Mouse (Mus musculus): ENCODE measurements around the gene Arhgef7. TPM values are rescaled to one million over a fixed set of nuclear protein-coding genes. Genes with fewer than 3 reads are reported as not detected.

The Arhgef7 gene
- polyA plus RNA-seq, 1 experiment from 2014 or later: 37.3 TPM

DNA sequence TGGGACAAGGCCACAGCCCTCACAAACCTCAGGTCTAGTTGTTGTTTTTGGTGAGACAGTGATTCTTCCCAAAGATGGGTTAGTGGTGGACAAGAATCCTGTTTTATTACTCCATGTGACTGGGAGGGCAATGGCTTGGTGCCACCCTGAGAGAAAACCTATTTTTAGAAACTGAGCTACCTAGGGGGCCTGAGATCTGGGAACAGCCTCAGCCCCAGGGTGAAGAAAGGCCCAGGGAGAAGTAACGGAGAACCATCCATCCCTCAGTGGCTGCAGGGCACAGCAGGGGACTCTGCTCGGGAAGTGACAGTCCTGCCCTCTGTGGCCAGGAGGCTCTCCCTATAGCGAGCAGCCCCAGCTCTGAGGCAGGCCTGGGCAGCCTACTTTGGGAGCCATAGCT lies 19.8 kb upstream of the Arhgef7 start:
- H3K4me3 ChIP-seq (ENCODE audit: low read length): no peak overlapping the region
- H3K27me3 ChIP-seq (ENCODE audit: control insufficient read depth, insufficient read depth, low read length): no peaks in the 10 kb centered on the region
- WGBS: 32% methylated on average over 3 of the region's 3 CpGs
- H3K9me3 ChIP-seq (ENCODE audit: control insufficient read depth, low read length): no peaks in the 10 kb centered on the region
- no peaks in the 10 kb centered on the region for H3K4me1 ChIP-seq (ENCODE audit: control insufficient read depth, insufficient read depth, low read length)
- H3K36me3 ChIP-seq (ENCODE audit: control insufficient read depth, insufficient read depth, low read length): no peaks in the 10 kb centered on the region
- ATAC-seq (ENCODE audit: low FRiP score, low TSS enrichment): no peak
- no peak overlapping the region for H3K4me2 ChIP-seq (replicated peaks; ENCODE audit: low read depth, low read length)
- H3K9ac ChIP-seq (ENCODE audit: low read depth, low read length): no peak overlapping the region
- no peak overlapping the region for H3K27ac ChIP-seq (ENCODE audit: low read depth, low read length)

DNA sequence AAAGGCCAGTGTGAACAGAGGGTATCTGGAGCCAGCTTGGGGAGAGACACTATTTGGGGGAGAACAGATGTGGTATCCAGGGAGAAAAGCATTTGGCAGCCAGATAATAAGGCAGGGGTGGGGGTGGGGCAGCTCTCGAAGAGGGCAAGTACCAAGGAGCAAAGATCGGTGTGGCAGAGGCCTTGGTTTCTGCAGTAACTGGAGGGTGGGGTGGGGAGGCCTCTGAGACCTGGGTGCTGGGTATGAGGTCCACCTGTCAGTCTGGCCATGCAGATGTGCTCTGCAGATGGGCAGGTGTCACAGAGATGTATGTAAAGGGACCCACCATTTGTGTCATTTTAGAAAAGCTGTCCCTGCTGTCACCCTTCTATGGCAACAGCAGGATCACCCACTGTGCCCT lies 18.7 kb upstream of the Arhgef7 start:
- Histone ChIP-seq H3K36me3 (ENCODE audit: control insufficient read depth, insufficient read depth, low read length) (no peaks in the 10 kb centered on the region), H3K4me3 (ENCODE audit: low read length) (no peak overlapping the region), H3K4me2 (replicated peaks; ENCODE audit: low read depth, low read length) (no peak overlapping the region), H3K4me1 (ENCODE audit: control insufficient read depth, insufficient read depth, low read length) (no peaks in the 10 kb centered on the region), H3K9ac (ENCODE audit: low read depth, low read length) (no peak overlapping the region), H3K9me3 (ENCODE audit: control insufficient read depth, low read length) (no peaks in the 10 kb centered on the region), H3K27me3 (ENCODE audit: control insufficient read depth, insufficient read depth, low read length) (no peaks in the 10 kb centered on the region), H3K27ac (ENCODE audit: low read depth, low read length) (no peak overlapping the region)
- ATAC-seq (ENCODE audit: low FRiP score, low TSS enrichment): no peak
- 59% methylated on average over 2 of the region's 2 CpGs for WGBS

DNA sequence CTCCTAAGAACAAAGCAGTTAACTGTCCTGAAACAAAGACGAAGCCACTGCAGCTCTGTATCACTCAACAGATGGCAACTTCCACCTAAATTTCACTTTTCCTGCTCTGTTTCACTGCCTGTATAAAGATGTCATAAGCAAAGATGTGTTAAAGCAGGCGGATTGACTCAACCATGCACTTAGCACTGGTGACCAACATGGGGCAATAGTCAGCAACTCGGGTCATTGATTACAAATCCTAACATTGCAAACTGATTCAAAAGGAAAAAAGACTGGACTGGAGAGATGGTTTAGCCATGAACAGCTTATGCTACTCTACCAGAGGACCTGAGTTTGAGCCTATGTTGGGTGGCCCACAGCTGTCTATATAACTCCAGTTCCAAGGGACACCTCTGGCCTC lies 18.0 kb upstream of the Arhgef7 start:
- Histone ChIP-seq H3K9ac (ENCODE audit: low read depth, low read length) (no peak overlapping the region), H3K36me3 (ENCODE audit: control insufficient read depth, insufficient read depth, low read length) (no peaks in the 10 kb centered on the region), H3K27me3 (ENCODE audit: control insufficient read depth, insufficient read depth, low read length) (no peaks in the 10 kb centered on the region), H3K9me3 (ENCODE audit: control insufficient read depth, low read length) (no peaks in the 10 kb centered on the region), H3K4me1 (ENCODE audit: control insufficient read depth, insufficient read depth, low read length) (no peaks in the 10 kb centered on the region), H3K27ac (ENCODE audit: low read depth, low read length) (no peak overlapping the region), H3K4me3 (ENCODE audit: low read length) (no peak overlapping the region), H3K4me2 (replicated peaks; ENCODE audit: low read depth, low read length) (no peak overlapping the region)
- 89% methylated on average over 3 of the region's 3 CpGs for WGBS
- no peak for ATAC-seq (ENCODE audit: low FRiP score, low TSS enrichment)

DNA sequence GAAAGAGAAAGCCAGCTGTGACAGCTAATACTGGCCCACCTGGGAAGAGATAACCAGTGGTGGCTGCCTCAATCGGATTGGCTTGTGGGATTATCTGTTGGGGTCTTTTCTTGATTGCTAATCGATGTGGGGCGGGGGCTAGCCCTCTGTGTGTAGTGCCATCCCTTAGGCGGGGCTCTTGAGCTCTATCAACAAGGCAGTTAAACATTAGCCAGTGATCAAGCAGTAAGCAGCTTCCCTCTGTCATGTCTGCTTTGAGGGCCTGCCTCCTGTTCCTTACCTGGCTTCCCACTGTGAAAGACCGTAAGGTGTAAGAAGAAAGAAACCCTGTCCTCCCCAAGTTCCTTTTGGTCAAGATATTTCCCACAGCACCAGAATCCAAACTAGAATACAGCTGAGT lies 17.1 kb upstream of the Arhgef7 start:
- Histone ChIP-seq H3K27ac (ENCODE audit: low read depth, low read length) (no peak overlapping the region), H3K9ac (ENCODE audit: low read depth, low read length) (no peak overlapping the region), H3K4me3 (ENCODE audit: low read length) (no peak overlapping the region), H3K4me2 (replicated peaks; ENCODE audit: low read depth, low read length) (no peak overlapping the region), H3K4me1 (ENCODE audit: control insufficient read depth, insufficient read depth, low read length) (no peaks in the 10 kb centered on the region), H3K36me3 (ENCODE audit: control insufficient read depth, insufficient read depth, low read length) (no peaks in the 10 kb centered on the region), H3K9me3 (ENCODE audit: control insufficient read depth, low read length) (no peaks in the 10 kb centered on the region), H3K27me3 (ENCODE audit: control insufficient read depth, insufficient read depth, low read length) (no peaks in the 10 kb centered on the region)
- ATAC-seq (ENCODE audit: low FRiP score, low TSS enrichment): no peak
- 62% methylated on average over 5 of the region's 5 CpGs for WGBS

DNA sequence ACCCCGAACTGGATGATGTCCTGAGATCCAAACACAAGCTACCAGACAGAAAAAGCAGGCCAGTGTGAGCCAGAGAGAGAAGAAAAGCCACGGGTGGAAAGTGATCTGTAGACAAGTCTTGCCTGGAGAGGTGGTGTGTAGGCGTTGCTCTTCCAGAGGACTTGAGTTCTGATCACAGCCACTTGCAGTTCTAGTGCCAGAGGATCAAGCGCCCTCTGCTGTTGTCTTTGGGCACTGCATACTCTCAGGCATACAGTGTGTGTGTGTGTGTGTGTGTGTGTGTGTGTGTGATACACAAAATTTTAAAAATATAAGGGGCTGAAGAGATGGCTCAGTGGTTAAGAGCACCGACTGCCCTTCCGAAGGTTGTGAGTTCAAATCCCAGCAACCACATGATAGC lies 15.3 kb upstream of the Arhgef7 start:
- H3K36me3 ChIP-seq (ENCODE audit: control insufficient read depth, insufficient read depth, low read length): no peaks in the 10 kb centered on the region
- no peaks in the 10 kb centered on the region for H3K9me3 ChIP-seq (ENCODE audit: control insufficient read depth, low read length)
- WGBS: 86% methylated on average over 6 of the region's 6 CpGs
- no peak for ATAC-seq (ENCODE audit: low FRiP score, low TSS enrichment)
- H3K27ac ChIP-seq (ENCODE audit: low read depth, low read length): no peak overlapping the region
- no peak overlapping the region for H3K9ac ChIP-seq (ENCODE audit: low read depth, low read length)
- H3K4me3 ChIP-seq (ENCODE audit: low read length): no peak overlapping the region
- no peak overlapping the region for H3K4me2 ChIP-seq (replicated peaks; ENCODE audit: low read depth, low read length)
- no peaks in the 10 kb centered on the region for H3K27me3 ChIP-seq (ENCODE audit: control insufficient read depth, insufficient read depth, low read length)
- H3K4me1 ChIP-seq (ENCODE audit: control insufficient read depth, insufficient read depth, low read length): no peaks in the 10 kb centered on the region

DNA sequence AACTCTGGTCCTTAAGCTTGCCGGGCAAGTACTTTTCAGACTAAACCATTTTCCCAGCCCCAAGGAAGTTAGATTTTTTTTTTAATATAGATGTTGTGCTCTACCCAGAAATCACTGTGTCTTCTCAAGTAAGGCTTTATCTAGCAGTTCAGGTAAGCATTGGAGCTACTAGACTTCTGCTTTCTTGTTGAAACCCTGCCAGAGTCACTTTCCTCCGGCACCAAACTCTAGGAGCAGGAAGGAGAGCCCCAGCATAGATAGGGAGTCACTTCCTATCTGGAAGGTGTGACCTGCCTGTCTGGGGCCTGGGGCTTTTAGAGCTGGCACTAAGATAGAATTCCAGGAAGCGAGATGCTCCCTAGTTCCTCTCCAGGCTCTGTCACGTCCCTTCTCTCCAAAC lies 10.3 kb upstream of the Arhgef7 start:
- ATAC-seq (ENCODE audit: low FRiP score, low TSS enrichment): no peak
- WGBS: 71% methylated on average over 4 of the region's 4 CpGs
- Histone ChIP-seq H3K36me3 (ENCODE audit: control insufficient read depth, insufficient read depth, low read length) (no peaks in the 10 kb centered on the region), H3K4me1 (ENCODE audit: control insufficient read depth, insufficient read depth, low read length) (no peaks in the 10 kb centered on the region), H3K9me3 (ENCODE audit: control insufficient read depth, low read length) (no peaks in the 10 kb centered on the region), H3K27me3 (ENCODE audit: control insufficient read depth, insufficient read depth, low read length) (no peaks in the 10 kb centered on the region), H3K27ac (ENCODE audit: low read depth, low read length) (no peak overlapping the region), H3K9ac (ENCODE audit: low read depth, low read length) (no peak overlapping the region), H3K4me2 (replicated peaks; ENCODE audit: low read depth, low read length) (no peak overlapping the region), H3K4me3 (ENCODE audit: low read length) (no peak overlapping the region)

DNA sequence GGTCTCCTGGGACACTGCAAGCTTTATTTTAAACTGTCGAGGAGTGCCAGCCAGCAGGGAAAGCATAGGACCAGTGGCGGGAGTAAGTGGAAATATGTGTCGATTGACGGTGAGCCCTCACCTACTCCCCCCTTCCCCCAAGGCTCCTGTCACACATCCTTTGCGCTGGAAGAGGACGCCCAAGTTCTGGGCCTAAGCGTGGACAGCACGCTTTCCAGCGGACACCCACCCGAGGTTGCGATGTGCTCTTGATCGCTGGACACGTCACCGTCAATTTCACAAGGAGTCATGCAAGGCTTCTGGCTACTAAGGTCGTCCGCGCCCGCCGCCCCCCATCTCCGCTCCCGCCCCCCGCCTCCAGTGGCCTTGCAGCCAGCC lies 259 bp upstream of the Arhgef7 start:
- WGBS: 1% methylated on average over 21 of the region's 22 CpGs
- Histone ChIP-seq H3K9ac (ENCODE audit: low read depth, low read length) (peak overlapping the region; percentile 58; the same call in 1 of the 2 replicates), H3K9me3 (ENCODE audit: control insufficient read depth, low read length) (no peaks in the 10 kb centered on the region), H3K4me3 (ENCODE audit: low read length) (peak overlapping the region; percentile 57), H3K4me1 (ENCODE audit: control insufficient read depth, insufficient read depth, low read length) (no peaks in the 10 kb centered on the region), H3K36me3 (ENCODE audit: control insufficient read depth, insufficient read depth, low read length) (no peaks in the 10 kb centered on the region), H3K27ac (ENCODE audit: low read depth, low read length) (no peak overlapping the region), H3K27me3 (ENCODE audit: control insufficient read depth, insufficient read depth, low read length) (peaks cover 41% of the 10 kb centered on the region), H3K4me2 (replicated peaks; ENCODE audit: low read depth, low read length) (peak overlapping the region; percentile 97)
- peak; percentile 20; the same call in 1 of the 2 replicates for ATAC-seq (ENCODE audit: low FRiP score, low TSS enrichment)

DNA sequence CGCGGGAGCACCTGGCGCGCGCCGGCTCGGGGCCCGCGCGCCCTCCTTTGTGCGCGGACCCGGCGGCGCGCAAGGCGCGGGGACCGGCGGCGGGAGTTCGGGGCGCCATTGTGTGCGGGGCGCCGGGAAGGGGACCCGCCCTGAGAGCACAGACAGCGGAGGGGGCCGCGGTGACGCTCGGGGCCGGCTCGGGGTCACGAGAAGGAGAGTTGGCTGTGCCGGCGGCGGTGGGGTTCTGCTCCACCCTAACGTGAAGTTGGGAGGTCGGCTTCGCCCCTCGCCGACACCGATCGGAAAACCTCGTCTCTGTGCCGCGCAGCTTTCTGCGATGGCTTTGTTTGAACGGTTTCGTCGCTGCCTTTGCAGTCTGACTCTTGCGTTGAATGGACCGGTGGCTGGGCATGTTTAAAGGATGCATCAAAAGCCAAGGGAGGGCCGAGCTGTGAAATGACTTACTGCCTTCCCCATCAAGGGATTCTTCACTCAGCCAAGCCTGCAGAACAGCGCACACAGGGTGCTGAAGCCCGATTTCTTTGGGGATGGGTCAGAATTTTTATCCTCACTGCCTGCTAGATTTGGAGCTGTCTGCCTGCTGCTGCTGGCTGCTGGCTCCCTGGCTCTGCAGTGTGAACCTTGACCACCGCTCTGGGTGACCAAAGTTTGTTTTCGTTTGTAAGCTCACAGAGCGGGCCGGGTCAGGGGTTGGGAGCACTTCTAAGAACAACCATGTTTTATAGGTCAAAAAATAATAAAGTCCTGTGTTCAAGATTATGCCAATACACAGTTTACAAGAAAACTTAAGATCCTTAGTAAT lies 1.2 kb downstream of the Arhgef7 start:
- Histone ChIP-seq H3K4me2 (replicated peaks; ENCODE audit: low read depth, low read length) (peak overlapping the region; percentile 97), H3K4me1 (ENCODE audit: control insufficient read depth, insufficient read depth, low read length) (no peaks in the 10 kb centered on the region), H3K9ac (ENCODE audit: low read depth, low read length) (peak overlapping the region; percentile 58; the same call in 1 of the 2 replicates), H3K4me3 (ENCODE audit: low read length) (peak overlapping the region; percentile 57), H3K36me3 (ENCODE audit: control insufficient read depth, insufficient read depth, low read length) (no peaks in the 10 kb centered on the region), H3K9me3 (ENCODE audit: control insufficient read depth, low read length) (no peaks in the 10 kb centered on the region), H3K27ac (ENCODE audit: low read depth, low read length) (no peak overlapping the region), H3K27me3 (ENCODE audit: control insufficient read depth, insufficient read depth, low read length) (peaks cover 41% of the 10 kb centered on the region)
- WGBS: under 1% methylated on average over 42 of the region's 61 CpGs
- peak; percentile 17; the same call in 1 of the 2 replicates for ATAC-seq (ENCODE audit: low FRiP score, low TSS enrichment)

DNA sequence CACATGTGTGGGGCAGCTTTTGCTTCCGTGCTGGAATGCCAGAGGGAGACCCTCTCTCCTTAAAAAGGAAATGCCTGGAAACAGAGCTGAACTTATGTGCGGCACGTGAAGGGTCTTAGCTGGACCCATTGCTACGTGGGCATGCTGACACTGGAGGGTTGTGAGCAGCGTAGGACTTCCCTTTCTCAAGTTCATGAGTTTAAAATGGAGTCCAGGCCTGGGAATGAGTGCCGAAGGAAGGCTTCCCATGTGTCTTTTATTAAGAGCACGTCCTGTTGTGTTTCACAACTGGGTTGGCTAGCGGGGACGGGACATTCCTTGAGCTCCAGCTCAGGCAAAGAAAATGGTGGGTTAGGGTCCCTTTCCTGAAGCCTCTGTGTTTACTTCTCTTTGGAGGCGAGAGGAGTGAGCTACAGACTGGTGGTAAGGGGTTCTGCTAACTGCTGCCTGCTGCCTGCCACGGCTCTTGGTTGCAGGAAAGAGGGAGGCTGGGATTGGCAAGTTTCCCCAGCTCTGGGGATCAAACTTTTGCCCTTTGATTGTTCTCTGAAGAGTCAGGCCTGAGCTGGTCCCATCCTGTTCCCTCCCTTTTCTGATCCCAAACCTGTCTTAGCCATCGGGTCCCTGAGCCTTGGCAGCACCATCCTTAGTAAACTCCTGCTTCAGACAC lies 2.9 kb downstream of the Arhgef7 start:
- H3K27ac ChIP-seq (ENCODE audit: low read depth, low read length): no peak overlapping the region
- no peak overlapping the region for H3K4me3 ChIP-seq (ENCODE audit: low read length)
- 75% methylated on average over 12 of the region's 12 CpGs for WGBS
- H3K9me3 ChIP-seq (ENCODE audit: control insufficient read depth, low read length): no peaks in the 10 kb centered on the region
- H3K4me1 ChIP-seq (ENCODE audit: control insufficient read depth, insufficient read depth, low read length): no peaks in the 10 kb centered on the region
- H3K27me3 ChIP-seq (ENCODE audit: control insufficient read depth, insufficient read depth, low read length): peaks cover 36% of the 10 kb centered on the region
- ATAC-seq (ENCODE audit: low FRiP score, low TSS enrichment): no peak
- no peaks in the 10 kb centered on the region for H3K36me3 ChIP-seq (ENCODE audit: control insufficient read depth, insufficient read depth, low read length)
- H3K9ac ChIP-seq (ENCODE audit: low read depth, low read length): no peak overlapping the region
- H3K4me2 ChIP-seq (replicated peaks; ENCODE audit: low read depth, low read length): no peak overlapping the region
